Mouse (Mus musculus): ENCODE results near the gene Znrd1. TPM values are rescaled to one million over a fixed set of nuclear protein-coding genes. Genes with fewer than 3 reads are reported as not detected.

The Znrd1 gene
- polyA plus RNA-seq (2014; fragmentation: Illumina TruSeq; extraction: RNeasy Lipid Tissue Mini Kit (QIAGEN cat#74804); ENCODE audit: low read depth, low replicate concordance) = 10.4 TPM

DNA sequence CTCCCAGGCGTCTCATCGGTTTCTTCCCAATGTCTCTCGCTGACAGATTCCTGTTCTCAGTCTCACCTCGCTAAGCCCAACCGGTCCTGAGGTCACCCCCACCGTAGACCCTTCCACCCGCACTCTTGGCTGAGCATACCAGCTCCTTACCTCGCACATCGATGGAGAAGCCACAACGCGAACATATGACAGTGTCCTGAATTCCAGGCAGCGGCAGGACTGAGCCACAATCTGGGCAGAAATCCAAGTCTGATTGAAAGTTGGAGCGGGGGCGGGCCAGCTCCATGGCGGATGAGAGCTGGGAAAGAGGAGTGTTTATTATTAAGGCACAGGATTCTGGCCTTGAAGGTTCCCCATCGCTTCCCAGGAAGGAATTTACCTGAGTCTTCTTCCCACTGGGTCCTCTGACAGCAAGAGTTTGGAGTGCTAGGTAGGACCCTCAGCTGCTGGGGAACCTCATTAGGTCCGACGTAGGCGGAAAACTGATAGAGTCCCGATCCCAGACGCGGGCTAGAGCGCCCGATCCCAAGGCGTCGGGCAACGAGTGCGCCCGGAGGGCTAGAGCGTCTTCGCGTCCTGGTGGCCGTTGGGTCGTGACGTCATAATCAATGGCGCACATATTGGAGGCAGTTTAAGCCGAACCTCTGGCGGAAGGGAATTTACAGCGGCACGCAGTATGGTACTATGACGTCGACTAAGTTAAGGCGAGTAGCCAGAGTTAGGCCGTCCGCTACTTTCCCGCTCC is at the start of gene Znrd1, which contains the start of gene Znrd1as:
Gene Znrd1, minus strand, starts transcription at position 561 of the 745 bp plus-strand sequence.
Gene Znrd1as, plus strand, starts transcription at position 594 of the 745 bp plus-strand sequence.

DNA sequence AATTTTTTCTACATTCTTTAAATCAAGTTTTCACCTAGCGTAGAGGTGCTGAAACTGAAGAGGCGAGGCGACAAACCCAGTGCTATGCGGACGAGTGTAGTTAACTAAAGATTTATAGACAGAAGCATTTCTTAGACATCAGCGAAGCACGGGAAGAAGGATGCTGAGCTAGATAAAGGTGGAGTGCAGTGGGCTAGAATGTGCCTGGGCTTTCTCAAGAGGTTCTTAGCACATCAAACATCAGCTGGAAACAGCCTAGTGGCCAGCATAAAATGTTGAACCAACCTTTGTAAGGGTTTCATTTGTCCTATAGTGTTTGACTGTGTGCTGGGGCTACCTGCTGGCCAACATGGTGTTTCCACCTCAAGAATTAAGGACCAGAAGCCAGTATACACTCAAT is 42.5 kb upstream of the Znrd1 start, which contains the start of gene Zfp57:
Gene Zfp57, plus strand, starts transcription at position 301 of the 400 bp plus-strand sequence.

DNA sequence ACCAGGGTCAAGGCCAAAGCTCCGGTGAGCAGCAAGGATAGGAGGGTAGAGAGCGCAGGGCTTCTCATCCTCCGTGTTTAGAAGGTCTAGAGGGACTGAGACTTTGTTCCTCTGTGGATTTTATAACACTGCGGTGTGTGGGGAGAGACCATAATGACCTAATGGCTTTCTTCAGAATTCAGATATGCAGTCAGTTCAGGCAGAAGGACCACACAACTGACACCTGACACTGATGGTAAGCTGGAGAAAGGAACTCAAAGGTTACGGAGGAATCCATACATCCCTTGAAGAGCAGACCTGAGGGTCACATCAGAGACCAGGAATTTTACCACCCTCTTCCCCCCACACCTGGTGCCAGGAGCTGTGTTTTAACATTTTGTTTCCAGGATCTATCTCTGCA is 31.1 kb upstream of the Znrd1 start, which contains the start of gene H2-M5:
Gene H2-M5, minus strand, starts transcription at position 101 of the 400 bp plus-strand sequence.

DNA sequence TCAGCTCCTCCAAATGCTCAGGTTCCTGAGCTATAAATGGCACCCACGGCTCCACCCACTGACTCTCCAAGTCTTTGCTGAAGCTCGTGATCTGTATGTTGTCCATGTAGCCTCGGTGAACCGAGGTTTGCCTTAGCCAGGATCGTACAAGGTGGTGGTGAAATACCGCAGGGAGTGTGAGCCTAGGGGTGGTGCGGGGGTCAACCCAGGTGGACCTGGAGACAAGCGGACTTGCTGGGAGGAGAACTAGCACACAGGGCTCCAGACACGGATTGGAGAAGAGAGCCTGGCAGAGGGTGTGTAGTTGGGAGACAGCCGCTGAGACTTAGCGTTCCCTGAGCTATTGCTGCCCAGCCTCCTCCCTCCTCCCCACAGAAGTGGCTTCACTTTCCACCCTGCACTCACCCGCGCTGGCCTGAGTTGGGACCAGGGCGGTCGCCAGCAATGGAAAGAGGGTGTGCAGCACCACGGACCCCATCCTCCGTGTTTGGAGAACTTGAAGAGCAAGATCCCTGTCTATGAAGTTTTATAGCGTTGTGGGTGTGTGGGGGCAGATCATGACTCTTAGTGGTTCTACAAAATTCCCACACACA is 23.0 kb upstream of the Znrd1 start, which contains the start of gene 2410137M14Rik:
Gene 2410137M14Rik, minus strand, starts transcription at position 17 of the 593 bp plus-strand sequence.

DNA sequence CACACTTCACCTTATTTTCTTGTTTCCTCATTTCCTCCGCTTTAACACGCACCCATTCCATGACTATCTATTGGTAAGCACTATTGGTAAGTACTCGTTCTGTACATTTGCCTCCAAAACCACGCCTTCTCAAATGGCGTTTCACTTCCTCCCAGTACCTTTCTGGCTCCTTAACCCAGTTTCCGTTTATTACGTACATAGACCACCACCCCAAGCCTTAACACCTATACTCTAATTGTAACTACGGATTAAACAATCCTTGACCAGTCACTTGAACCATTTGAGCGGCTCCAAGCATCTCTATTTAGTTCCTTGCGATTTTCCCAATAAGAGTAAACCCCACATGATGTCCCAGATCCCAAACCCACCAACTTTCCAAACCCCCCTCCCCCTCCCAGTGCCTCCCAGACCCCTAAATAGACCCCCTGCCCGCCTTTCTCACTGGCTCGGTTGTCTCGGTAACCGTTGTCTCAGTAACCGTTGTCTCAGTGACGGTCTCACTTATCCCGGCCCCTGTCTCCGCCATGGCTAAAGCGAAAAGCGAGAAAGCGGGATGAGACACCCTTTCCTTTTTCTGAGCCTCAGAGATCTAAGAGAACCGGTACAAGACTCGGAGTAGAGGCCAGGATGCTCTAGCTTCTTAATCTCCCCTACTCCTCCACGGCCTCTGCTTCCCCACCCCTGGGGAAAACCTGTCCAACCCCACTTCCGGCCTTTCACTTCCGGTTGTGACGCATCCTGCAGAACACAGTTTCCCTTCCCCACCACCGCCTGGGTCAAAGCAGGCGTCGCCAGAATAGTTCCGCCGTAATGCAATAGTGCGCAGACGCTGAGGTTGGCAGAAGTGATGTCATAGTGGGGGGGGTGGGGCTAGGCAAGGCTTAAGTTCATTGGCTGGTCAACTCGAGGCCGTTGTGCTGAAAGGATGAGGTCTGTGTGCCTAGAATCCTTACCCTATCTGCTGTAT is 7.1 kb downstream of the Znrd1 start, which contains the start of gene Ppp1r11:
Gene Ppp1r11, minus strand, starts transcription at position 761 of the 967 bp plus-strand sequence.

DNA sequence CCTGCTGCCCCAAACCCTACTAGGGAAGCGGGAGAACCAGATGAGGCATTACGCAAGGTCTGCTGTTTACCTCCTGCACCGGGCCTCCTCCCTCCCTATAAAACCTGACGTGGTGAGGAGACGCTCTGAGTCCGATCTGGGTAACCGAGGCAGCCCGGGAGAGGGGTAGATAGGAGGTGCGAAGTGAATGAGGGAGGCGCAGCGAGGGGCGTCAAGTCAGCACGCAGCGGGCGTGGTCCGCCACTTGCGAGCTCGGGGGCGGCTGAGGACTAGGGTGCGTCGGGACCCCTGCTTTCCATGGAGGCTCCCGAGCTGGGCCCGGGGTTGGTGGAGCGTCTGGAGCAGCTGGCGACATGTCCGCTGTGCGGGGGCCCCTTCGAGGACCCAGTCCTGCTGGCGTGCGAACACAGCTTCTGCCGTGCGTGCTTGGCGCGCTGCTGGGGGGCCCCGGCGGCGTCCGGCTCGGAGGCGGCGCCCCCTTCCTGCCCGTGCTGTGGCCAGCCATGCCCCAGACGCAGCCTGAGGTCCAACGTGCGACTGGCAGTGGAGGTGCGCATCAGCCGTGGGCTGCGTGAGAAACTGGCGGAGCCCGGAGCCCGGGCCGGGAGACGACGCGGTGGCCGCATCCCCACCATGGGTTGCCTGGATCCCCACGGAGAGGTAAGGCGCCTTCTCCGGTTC is 15.4 kb downstream of the Znrd1 start, which contains the start of gene Rnf39:
Gene Rnf39, plus strand, starts transcription at position 128 of the 681 bp plus-strand sequence.

Other genes with a start within 250 kb of the Znrd1 start
- gene H2-M10.5, start 185.6 kb downstream of the Znrd1 start, polyA plus RNA-seq (2014; fragmentation: Illumina TruSeq; extraction: RNeasy Lipid Tissue Mini Kit (QIAGEN cat#74804); ENCODE audit: low read depth, low replicate concordance) = not detected
- not detected for gene H2-M10.6, start 146.4 kb downstream of the Znrd1 start, polyA plus RNA-seq (2014; fragmentation: Illumina TruSeq; extraction: RNeasy Lipid Tissue Mini Kit (QIAGEN cat#74804); ENCODE audit: low read depth, low replicate concordance)
- 22.8 TPM for gene Trim26, start 121.4 kb downstream of the Znrd1 start, polyA plus RNA-seq (2014; fragmentation: Illumina TruSeq; extraction: RNeasy Lipid Tissue Mini Kit (QIAGEN cat#74804); ENCODE audit: low read depth, low replicate concordance)
- gene Trim15, start 91.3 kb downstream of the Znrd1 start, polyA plus RNA-seq (2014; fragmentation: Illumina TruSeq; extraction: RNeasy Lipid Tissue Mini Kit (QIAGEN cat#74804); ENCODE audit: low read depth, low replicate concordance) = not detected
- gene Trim10, start 89.0 kb downstream of the Znrd1 start, polyA plus RNA-seq (2014; fragmentation: Illumina TruSeq; extraction: RNeasy Lipid Tissue Mini Kit (QIAGEN cat#74804); ENCODE audit: low read depth, low replicate concordance) = not detected
- not detected for gene Trim40, start 68.4 kb downstream of the Znrd1 start, polyA plus RNA-seq (2014; fragmentation: Illumina TruSeq; extraction: RNeasy Lipid Tissue Mini Kit (QIAGEN cat#74804); ENCODE audit: low read depth, low replicate concordance)
- not detected for gene Trim31, start 60.4 kb downstream of the Znrd1 start, polyA plus RNA-seq (2014; fragmentation: Illumina TruSeq; extraction: RNeasy Lipid Tissue Mini Kit (QIAGEN cat#74804); ENCODE audit: low read depth, low replicate concordance)
- gene Rnf39, start 15.6 kb downstream of the Znrd1 start, polyA plus RNA-seq (2014; fragmentation: Illumina TruSeq; extraction: RNeasy Lipid Tissue Mini Kit (QIAGEN cat#74804); ENCODE audit: low read depth, low replicate concordance) = 3.8 TPM
- 6.2 TPM for gene Ppp1r11, start 6.8 kb downstream of the Znrd1 start, polyA plus RNA-seq (2014; fragmentation: Illumina TruSeq; extraction: RNeasy Lipid Tissue Mini Kit (QIAGEN cat#74804); ENCODE audit: low read depth, low replicate concordance)
- 30.8 TPM for gene Znrd1as, start within 50 bp of the Znrd1 start, polyA plus RNA-seq (2014; fragmentation: Illumina TruSeq; extraction: RNeasy Lipid Tissue Mini Kit (QIAGEN cat#74804); ENCODE audit: low read depth, low replicate concordance)
- not detected for gene 2410137M14Rik, start 22.7 kb upstream of the Znrd1 start, polyA plus RNA-seq (2014; fragmentation: Illumina TruSeq; extraction: RNeasy Lipid Tissue Mini Kit (QIAGEN cat#74804); ENCODE audit: low read depth, low replicate concordance)
- gene H2-M5, start 31.0 kb upstream of the Znrd1 start, polyA plus RNA-seq (2014; fragmentation: Illumina TruSeq; extraction: RNeasy Lipid Tissue Mini Kit (QIAGEN cat#74804); ENCODE audit: low read depth, low replicate concordance) = not detected
- gene Zfp57, start 42.6 kb upstream of the Znrd1 start, polyA plus RNA-seq (2014; fragmentation: Illumina TruSeq; extraction: RNeasy Lipid Tissue Mini Kit (QIAGEN cat#74804); ENCODE audit: low read depth, low replicate concordance) = 1.9 TPM
- not detected for gene Mog, start 64.8 kb upstream of the Znrd1 start, polyA plus RNA-seq (2014; fragmentation: Illumina TruSeq; extraction: RNeasy Lipid Tissue Mini Kit (QIAGEN cat#74804); ENCODE audit: low read depth, low replicate concordance)
- 2.8 TPM for gene Gabbr1, start 87.4 kb upstream of the Znrd1 start, polyA plus RNA-seq (2014; fragmentation: Illumina TruSeq; extraction: RNeasy Lipid Tissue Mini Kit (QIAGEN cat#74804); ENCODE audit: low read depth, low replicate concordance)
- not detected for gene Olfr90, start 129.9 kb upstream of the Znrd1 start, polyA plus RNA-seq (2014; fragmentation: Illumina TruSeq; extraction: RNeasy Lipid Tissue Mini Kit (QIAGEN cat#74804); ENCODE audit: low read depth, low replicate concordance)
- gene Olfr91, start 139.7 kb upstream of the Znrd1 start, polyA plus RNA-seq (2014; fragmentation: Illumina TruSeq; extraction: RNeasy Lipid Tissue Mini Kit (QIAGEN cat#74804); ENCODE audit: low read depth, low replicate concordance) = not detected
- gene Olfr92, start 161.5 kb upstream of the Znrd1 start, polyA plus RNA-seq (2014; fragmentation: Illumina TruSeq; extraction: RNeasy Lipid Tissue Mini Kit (QIAGEN cat#74804); ENCODE audit: low read depth, low replicate concordance) = not detected
- gene Olfr93, start 202.9 kb upstream of the Znrd1 start, polyA plus RNA-seq (2014; fragmentation: Illumina TruSeq; extraction: RNeasy Lipid Tissue Mini Kit (QIAGEN cat#74804); ENCODE audit: low read depth, low replicate concordance) = not detected
- gene Ubd, start 235.3 kb upstream of the Znrd1 start, polyA plus RNA-seq (2014; fragmentation: Illumina TruSeq; extraction: RNeasy Lipid Tissue Mini Kit (QIAGEN cat#74804); ENCODE audit: low read depth, low replicate concordance) = 0.61 TPM
- gene Olfr94, start 242.4 kb upstream of the Znrd1 start, polyA plus RNA-seq (2014; fragmentation: Illumina TruSeq; extraction: RNeasy Lipid Tissue Mini Kit (QIAGEN cat#74804); ENCODE audit: low read depth, low replicate concordance) = not detected

All from liver, adult 10 weeks (tissue).